Mouse (Mus musculus) heart, postnatal 0 days (tissue): ENCODE data around the gene Wnt5a. TPM values are rescaled to one million over a fixed set of nuclear protein-coding genes. Genes with fewer than 3 reads are reported as not detected.

Experiments used
- ATAC-seq: fragments of 200-750 bp; cut with Nextera tagmentation; 2 replicates; pipeline ENCODE4 v1.8.0; 2017; ENCODE audit warnings: low read depth, moderate number of reproducible peaks, moderate library complexity; ENCODE audit not compliant: insufficient read depth
- DNase-seq: peaks from one replicate; pipeline ENCODE4 v3.0.0-alpha.2; 2016; ENCODE audit warnings: low spot score
- H3K27ac ChIP-seq: fragments of 300-500 bp; sonication (generic); 2 replicates; pipeline ENCODE4 v1.5.1; 2014; ENCODE audit warnings: low read depth, mild to moderate bottlenecking
- H3K27me3 ChIP-seq: fragments of 300-500 bp; sonication (generic); 2 replicates; pipeline ENCODE4 v1.6.1; 2014; ENCODE audit warnings: low read length, mixed read lengths; ENCODE audit not compliant: control insufficient read depth, insufficient read depth
- H3K36me3 ChIP-seq: fragments of 300-500 bp; sonication (generic); replicated peaks from 2 replicates; pipeline ENCODE4 v1.6.1; 2014; ENCODE audit warnings: low read length, mixed read lengths; ENCODE audit not compliant: control insufficient read depth, insufficient read depth
- H3K4me1 ChIP-seq: fragments of 300-500 bp; sonication (generic); 2 replicates; pipeline ENCODE4 v1.6.1; 2014; ENCODE audit warnings: antibody characterized with exemption; ENCODE audit not compliant: control insufficient read depth, insufficient read depth
- H3K4me2 ChIP-seq: fragments of 300-500 bp; sonication (generic); 2 replicates; pipeline ENCODE4 v1.6.1; 2014; ENCODE audit warnings: low read depth, mild to moderate bottlenecking, low read length, moderate library complexity
- H3K4me3 ChIP-seq: fragments of 300-500 bp; sonication (generic); 2 replicates; pipeline ENCODE4 v1.5.1; 2014; ENCODE audit warnings: low read depth, low read length
- H3K9ac ChIP-seq: fragments of 300-500 bp; sonication (generic); replicated peaks from 2 replicates; pipeline ENCODE4 v1.6.1; 2014; ENCODE audit warnings: low read depth, low read length, mixed read lengths
- H3K9me3 ChIP-seq: fragments of 300-500 bp; sonication (generic); replicated peaks from 2 replicates; pipeline ENCODE4 v1.6.1; 2016; ENCODE audit warnings: low read length; ENCODE audit not compliant: control insufficient read depth
- CTCF ChIP-seq: IDR thresholded peaks from 2 replicates; pipeline ENCODE4 v1.5.1; 2016; ENCODE audit warnings: antibody characterized with exemption, control low read depth, low read depth
- EP300 ChIP-seq: IDR thresholded peaks from 2 replicates; pipeline ENCODE4 v1.6.1; 2016; ENCODE audit warnings: antibody characterized with exemption, low read depth
- WGBS: fragments of 180-500 bp; shearing (Covaris S2); extraction: QIAGEN DNeasy Blood & Tissue Kit; methylation state at CpG from one replicate; pipeline ENCODE4 v1.1.7; 2014; 5-methylcytosine and 5-hydroxymethylcytosine counted together
- polyA plus RNA-seq: library from polyadenylated mRNA; unstranded; fragments of >200 nt; fragmentation: Nextera tagmentation; extraction: Ambion mirVana; gene quantifications from 2 replicates; pipeline ENCODE4 v1.2.1, GENCODE M21; 2015
- total RNA-seq: library from RNA; depleted of rRNA; stranded (reverse); fragments of >200 nt; gene quantifications from 2 replicates; pipeline ENCODE4 v1.2.3, GENCODE M21; 2014; ENCODE audit warnings: low replicate concordance

Wnt5a gene
- total and polyA plus RNA-seq, 2 experiments from 2014 or later: 3.9 to 4.2 TPM

DNA sequence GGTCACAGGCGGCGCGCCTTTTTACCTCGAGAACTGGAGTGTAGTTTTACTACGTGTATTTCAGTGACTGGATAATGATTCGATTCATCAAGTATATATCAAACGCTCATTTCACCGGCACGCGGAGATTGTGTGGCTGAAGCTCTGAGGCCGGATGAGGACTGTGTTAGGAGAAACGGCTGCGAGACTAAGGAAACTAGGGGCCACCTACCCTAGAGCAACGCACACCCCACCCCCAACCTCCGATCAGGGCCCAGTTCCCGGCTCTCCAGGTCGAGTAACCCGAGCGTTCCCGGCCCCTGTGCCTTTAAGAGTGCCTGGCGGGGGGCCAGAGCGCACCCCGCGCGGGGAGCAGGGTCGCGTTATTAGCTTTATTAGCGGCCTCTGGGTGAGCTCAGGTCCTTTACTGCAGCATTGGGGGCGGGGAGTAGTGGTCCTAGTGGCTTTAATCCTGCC is 1.9 kb downstream of the Wnt5a start:
- Histone ChIP-seq H3K27ac (no peak overlapping the region), H3K4me2 (peak overlapping the region; percentile 96), H3K27me3 (peaks cover 63% of the 10 kb centered on the region), H3K9me3 (no peaks in the 10 kb centered on the region), H3K4me1 (peaks cover 8% of the 10 kb centered on the region; the same call in 1 of the 2 replicates), H3K9ac (peak overlapping the region; percentile 49; the same call in 1 of the 2 replicates), H3K36me3 (no peaks in the 10 kb centered on the region), H3K4me3 (peak overlapping the region; percentile 67)
- under 1% methylated on average over 29 of the region's 29 CpGs for WGBS
- ATAC-seq: no peak
- TF ChIP-seq EP300 (no peak), CTCF (no peak)
- DNase-seq: peak; percentile 33

DNA sequence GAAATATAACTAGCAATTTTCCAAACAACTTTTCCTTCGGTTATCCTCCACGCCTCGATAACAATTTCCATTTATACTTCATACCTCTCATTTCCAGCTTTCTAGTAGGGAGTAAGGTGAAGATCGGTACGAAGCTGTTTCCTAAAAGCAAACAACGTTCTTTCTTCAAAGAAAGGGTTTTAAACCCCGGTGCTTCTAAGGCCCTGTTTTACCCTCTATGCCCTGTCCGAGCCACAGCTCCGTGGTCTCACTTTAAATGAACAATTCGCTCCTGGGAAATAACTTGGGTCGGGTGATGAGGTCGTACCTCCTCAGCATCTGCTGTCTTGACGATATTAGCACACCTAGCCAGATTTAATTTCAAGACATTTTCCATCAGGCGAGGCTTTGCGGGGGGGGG is 2.5 kb downstream of the Wnt5a start:
- DNase-seq: no peak
- Histone ChIP-seq H3K4me2 (peak overlapping the region; percentile 96), H3K9me3 (no peaks in the 10 kb centered on the region), H3K9ac (0 out of 2 replicates have a peak overlapping the region, but pooled peaks have one; percentile 49), H3K36me3 (no peaks in the 10 kb centered on the region), H3K27me3 (peaks cover 65% of the 10 kb centered on the region), H3K27ac (no peak overlapping the region), H3K4me1 (peaks cover 8% of the 10 kb centered on the region; the same call in 1 of the 2 replicates), H3K4me3 (peak overlapping the region; percentile 67)
- WGBS: 1% methylated on average over 15 of the region's 15 CpGs
- TF ChIP-seq EP300: no peak
- TF ChIP-seq CTCF: no peak
- ATAC-seq: no peak

DNA sequence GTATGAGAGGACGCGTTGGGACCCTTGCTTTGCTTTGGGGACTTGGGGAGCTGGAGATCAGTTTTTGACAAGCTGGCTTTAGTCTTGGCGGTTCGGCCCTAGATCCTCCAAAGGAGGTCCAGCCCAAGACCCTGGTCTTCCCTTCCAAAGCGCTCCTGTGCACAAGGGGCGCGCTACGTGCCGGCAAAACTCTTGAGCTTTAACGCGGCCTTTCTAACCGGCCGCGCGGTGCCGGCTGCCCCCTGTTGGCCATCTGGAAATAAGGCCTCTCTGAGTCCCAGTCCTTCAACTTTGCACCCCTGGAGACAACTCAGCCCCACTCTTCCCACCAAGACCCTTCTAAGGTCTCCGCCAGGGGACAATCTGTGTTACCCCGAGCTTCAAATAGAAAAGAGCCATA is 2.9 kb downstream of the Wnt5a start:
- Histone ChIP-seq H3K4me2 (peak overlapping the region; percentile 96), H3K9me3 (no peaks in the 10 kb centered on the region), H3K27ac (no peak overlapping the region), H3K36me3 (no peaks in the 10 kb centered on the region), H3K27me3 (peaks cover 67% of the 10 kb centered on the region), H3K4me3 (peak overlapping the region; percentile 67), H3K4me1 (peaks cover 8% of the 10 kb centered on the region; the same call in 1 of the 2 replicates), H3K9ac (no peak overlapping the region; the same call in 1 of the 2 replicates)
- no peak for TF ChIP-seq EP300
- peak; percentile 82 for TF ChIP-seq CTCF
- ATAC-seq (0 out of 2 replicates have a peak, but pooled peaks have one; percentile 30), DNase-seq (peak; percentile 56)
- 1% methylated on average over 18 of the region's 18 CpGs for WGBS

DNA sequence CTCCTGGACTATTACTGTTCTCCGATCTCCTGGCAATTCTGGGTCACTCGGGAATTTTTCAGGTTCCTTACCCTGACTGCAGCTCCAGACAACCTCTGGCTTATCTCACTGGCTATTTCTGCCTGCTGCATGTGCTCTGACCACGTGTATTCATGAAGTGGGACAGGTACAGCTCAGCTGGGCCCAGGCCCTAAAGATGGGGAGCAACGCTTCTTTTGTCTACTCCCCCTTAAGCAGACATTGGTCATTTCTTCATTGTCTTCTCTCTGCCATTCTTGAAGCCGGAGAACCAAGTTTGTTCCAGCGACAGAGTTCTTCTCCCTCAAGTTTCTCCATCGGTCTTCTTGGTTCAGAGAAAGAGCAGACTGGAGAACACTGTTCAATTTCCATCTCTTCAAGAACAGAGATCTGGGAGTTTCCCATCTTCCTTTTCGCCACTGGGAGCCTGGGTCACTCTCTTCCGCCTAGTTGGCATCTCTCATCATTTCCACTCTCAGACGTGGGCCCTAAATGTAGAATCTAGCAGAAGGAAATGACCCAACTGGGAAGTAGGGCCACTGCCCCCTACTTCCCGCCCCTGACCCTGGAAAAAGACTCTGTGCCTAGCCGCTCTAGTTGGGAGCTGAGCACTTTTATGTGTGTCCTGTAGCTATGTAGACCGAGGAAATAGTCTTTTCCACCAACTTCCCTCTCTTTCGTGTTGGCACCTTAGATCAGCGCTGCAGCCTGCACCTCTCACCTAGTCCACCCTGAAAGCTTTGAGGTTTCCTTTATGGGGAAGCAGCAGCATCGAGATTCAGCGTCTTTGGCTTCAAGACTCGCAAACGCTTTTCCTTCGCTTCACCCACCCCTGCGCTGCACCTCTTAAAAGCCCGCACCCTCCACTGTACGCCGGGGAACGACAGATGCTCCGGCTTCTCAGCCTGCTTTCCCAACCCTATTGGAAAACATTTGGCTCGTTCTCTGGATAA is 4.0 kb downstream of the Wnt5a start:
- TF ChIP-seq EP300: no peak
- TF ChIP-seq CTCF: no peak
- Histone ChIP-seq H3K9me3 (no peaks in the 10 kb centered on the region), H3K9ac (no peak overlapping the region), H3K4me2 (peak overlapping the region; percentile 87), H3K27ac (no peak overlapping the region), H3K4me1 (peaks cover 8% of the 10 kb centered on the region; the same call in 1 of the 2 replicates), H3K4me3 (peak overlapping the region; percentile 56), H3K27me3 (peaks cover 74% of the 10 kb centered on the region), H3K36me3 (no peaks in the 10 kb centered on the region; the same call in 1 of the 2 replicates)
- ATAC-seq (no peak), DNase-seq (no peak)
- WGBS: 44% methylated on average over 27 of the region's 27 CpGs

DNA sequence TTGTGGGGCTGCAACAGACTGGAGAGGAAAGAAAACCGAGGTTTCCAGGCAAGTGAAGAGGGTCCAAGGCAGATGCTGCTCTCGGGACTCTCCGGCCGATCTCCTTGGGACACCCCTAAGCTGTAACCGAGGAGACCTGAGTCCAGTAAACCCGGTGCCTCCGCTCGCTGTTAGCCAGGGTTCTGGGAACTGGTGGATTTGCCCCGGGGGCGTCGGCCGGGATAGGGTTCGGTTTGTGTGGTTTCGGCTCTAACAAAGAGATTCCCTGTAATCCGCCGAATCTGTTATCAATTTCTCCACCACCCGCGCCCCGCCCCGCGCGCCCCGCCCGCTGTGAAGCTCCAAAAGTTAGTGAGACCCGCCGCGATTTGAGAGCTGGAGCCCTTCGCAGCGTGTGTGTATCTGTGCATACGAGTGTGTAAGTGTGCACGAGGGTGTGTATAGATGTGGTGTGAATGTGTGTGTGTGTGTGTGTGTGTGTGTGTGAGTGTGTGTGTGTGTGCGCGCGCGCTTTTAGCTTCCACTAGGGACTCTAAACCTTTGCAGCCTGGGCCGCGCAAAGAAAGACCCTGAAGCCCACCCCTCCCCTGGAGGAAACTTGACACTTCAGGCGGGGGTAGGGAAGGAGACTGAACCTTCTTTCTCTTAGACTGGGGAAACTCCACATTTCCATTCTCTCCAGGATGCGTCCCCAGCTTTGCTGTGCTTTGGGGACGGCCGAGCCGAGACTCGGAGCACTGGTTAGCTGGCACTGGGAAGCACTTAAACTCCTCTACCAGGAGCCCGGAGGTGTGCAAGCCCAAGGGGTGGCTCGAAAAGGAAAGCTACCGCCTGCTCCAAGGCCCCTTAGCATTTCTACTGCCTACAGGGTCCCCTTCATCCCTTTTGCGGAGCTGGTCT is 5.1 kb downstream of the Wnt5a start:
- H3K4me1 ChIP-seq: peaks cover 8% of the 10 kb centered on the region; the same call in 1 of the 2 replicates
- no peaks in the 10 kb centered on the region; the same call in 1 of the 2 replicates for H3K36me3 ChIP-seq
- 0 out of 2 replicates have a peak overlapping the region, but pooled peaks have one; percentile 11 for H3K9ac ChIP-seq
- WGBS: 3% methylated on average over 47 of the region's 47 CpGs
- H3K27me3 ChIP-seq: peaks cover 70% of the 10 kb centered on the region
- H3K9me3 ChIP-seq: no peaks in the 10 kb centered on the region
- DNase-seq (no peak), ATAC-seq (no peak)
- H3K27ac ChIP-seq: no peak overlapping the region
- H3K4me2 ChIP-seq: peak overlapping the region; percentile 87
- TF ChIP-seq EP300: no peak
- no peak for TF ChIP-seq CTCF
- peak overlapping the region; percentile 56 for H3K4me3 ChIP-seq
